Mouse (Mus musculus): ENCODE measurements at regions not wholly inside any gene's neighbourhood (a gene's known extent, or its start where the extent isn't known, plus 50 kb on each side); places are given as distances from the start of the nearest gene placed in this dataset.

DNA sequence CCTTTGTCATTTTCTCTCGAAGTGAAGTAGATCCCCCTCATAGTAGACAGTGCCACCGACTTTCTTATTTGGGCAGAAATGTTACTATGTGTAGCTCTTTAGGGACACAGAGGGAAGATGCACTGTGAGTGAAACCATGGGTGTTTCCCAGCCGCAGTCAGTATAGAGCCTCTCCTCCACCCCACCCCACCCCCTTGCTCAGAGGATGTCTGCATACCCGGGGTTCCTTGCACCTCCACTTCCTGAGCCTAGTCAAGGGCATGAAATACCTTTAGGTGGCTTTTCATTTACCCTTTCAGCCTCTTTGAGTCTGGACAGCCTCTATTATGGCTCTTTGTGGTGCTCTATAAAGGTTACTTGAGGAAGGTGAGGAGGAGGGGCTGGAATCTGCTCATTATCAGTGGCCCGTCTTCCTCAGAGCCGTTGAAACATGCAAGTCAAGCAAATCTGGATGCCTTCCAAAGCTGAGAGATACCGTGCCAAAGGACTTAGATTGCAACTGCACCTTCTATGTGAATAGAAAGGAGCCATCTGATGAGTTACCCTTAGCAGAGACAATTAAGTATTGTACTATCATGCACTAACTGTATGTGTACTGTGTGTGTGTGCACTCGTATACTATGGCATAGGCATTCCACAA is 251.4 kb upstream of the Prdm1 start:
- 42% methylated on average over 8 of the region's 8 CpGs for WGBS (ENCODE audit: insufficient replicate concordance)
- H3K4me2 ChIP-seq (ENCODE audit: low read depth, low read length): no peak overlapping the region
- no peaks in the 10 kb centered on the region for H3K27me3 ChIP-seq (ENCODE audit: insufficient read depth, low read length)
- H3K36me3 ChIP-seq (replicated peaks; ENCODE audit: insufficient read depth, low read length): no peaks in the 10 kb centered on the region
- H3K9me3 ChIP-seq (ENCODE audit: low read length): no peaks in the 10 kb centered on the region
- no peak overlapping the region for H3K27ac ChIP-seq (ENCODE audit: low read depth)
- TF ChIP-seq EP300 (IDR thresholded peaks at IDR 0.05; ENCODE audit: low read depth) (peak; percentile 31; the same call in 1 of the 2 replicates), CTCF (IDR thresholded peaks at IDR 0.05; ENCODE audit: low read depth) (no peak)
- H3K9ac ChIP-seq (replicated peaks): no peak overlapping the region
- no peaks in the 10 kb centered on the region for H3K4me1 ChIP-seq (ENCODE audit: insufficient read depth)
- DNase-seq: no peak
- H3K4me3 ChIP-seq (ENCODE audit: low read depth, low read length): no peak overlapping the region
- ATAC-seq: no peak

DNA sequence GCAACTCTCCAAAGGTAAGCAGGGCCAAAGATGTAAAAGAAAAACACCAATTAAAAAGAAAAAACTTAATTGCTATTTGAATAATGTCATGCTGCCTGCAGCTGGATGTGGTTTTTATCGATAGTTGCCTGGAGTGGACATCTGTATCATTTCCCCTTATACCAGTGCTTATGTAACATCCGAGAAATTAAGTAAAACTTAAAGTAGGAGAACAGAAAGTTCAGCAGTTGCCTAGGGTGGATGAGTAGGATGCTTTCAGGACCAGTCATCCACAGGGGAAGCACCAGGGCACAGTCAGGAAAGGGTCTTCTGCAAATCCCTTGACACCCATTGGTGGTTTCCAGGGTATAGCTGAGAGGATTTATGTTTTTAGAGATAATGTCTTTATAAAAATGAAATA is 248.9 kb upstream of the Prdm1 start:
- TF ChIP-seq EP300 (IDR thresholded peaks at IDR 0.05; ENCODE audit: low read depth) (no peak), CTCF (IDR thresholded peaks at IDR 0.05; ENCODE audit: low read depth) (no peak)

DNA sequence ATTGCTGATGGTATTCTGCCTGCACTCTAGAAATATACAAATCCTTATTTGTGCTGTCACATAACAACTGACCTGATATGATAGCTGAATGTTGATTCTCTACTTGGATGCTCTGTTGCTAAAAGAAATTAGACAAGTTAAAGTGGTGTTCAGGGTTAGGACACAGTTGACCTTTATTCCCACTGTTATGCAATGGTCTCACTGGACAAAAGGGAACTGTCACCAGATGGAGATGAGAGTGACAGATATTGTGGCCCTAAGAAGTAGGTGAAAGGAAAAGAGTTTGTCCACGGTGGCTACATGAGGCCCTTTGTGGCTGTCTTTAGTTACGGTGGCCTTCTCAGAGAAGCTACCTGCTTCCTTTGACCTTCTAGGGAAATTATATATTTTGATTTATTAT is 247.9 kb upstream of the Prdm1 start:
- no peaks in the 10 kb centered on the region for H3K9me3 ChIP-seq (ENCODE audit: low read length)
- no peak for DNase-seq
- H3K4me1 ChIP-seq (ENCODE audit: insufficient read depth): no peaks in the 10 kb centered on the region
- 38% methylated on average over 2 of the region's 2 CpGs for WGBS (ENCODE audit: insufficient replicate concordance)
- H3K4me3 ChIP-seq (ENCODE audit: low read depth, low read length): no peak overlapping the region
- no peaks in the 10 kb centered on the region for H3K36me3 ChIP-seq (replicated peaks; ENCODE audit: insufficient read depth, low read length)
- no peak overlapping the region for H3K9ac ChIP-seq (replicated peaks)
- H3K27ac ChIP-seq (ENCODE audit: low read depth): 0 out of 2 replicates have a peak overlapping the region, but pooled peaks have one; percentile 8
- no peaks in the 10 kb centered on the region for H3K27me3 ChIP-seq (ENCODE audit: insufficient read depth, low read length)
- peak; percentile 77 for ATAC-seq
- H3K4me2 ChIP-seq (ENCODE audit: low read depth, low read length): no peak overlapping the region
- peak; percentile 57; the same call in 1 of the 2 replicates for TF ChIP-seq EP300 (IDR thresholded peaks at IDR 0.05; ENCODE audit: low read depth)
- no peak for TF ChIP-seq CTCF (IDR thresholded peaks at IDR 0.05; ENCODE audit: low read depth)

More for the DNA sequence above, 248.9 kb upstream of the Prdm1 start:
- H3K36me3 ChIP-seq (replicated peaks; ENCODE audit: insufficient read depth, low read length): no peaks in the 10 kb centered on the region
- H3K4me3 ChIP-seq (ENCODE audit: low read depth, low read length): no peak overlapping the region
- DNase-seq (no peak), ATAC-seq (no peak)
- no peak overlapping the region for H3K27ac ChIP-seq (ENCODE audit: low read depth)
- no peak overlapping the region for H3K4me2 ChIP-seq (ENCODE audit: low read depth, low read length)
- H3K4me1 ChIP-seq (ENCODE audit: insufficient read depth): no peaks in the 10 kb centered on the region
- WGBS (ENCODE audit: insufficient replicate concordance): 74% methylated on average over 2 of the region's 2 CpGs
- no peaks in the 10 kb centered on the region for H3K27me3 ChIP-seq (ENCODE audit: insufficient read depth, low read length)
- no peak overlapping the region for H3K9ac ChIP-seq (replicated peaks)
- no peaks in the 10 kb centered on the region for H3K9me3 ChIP-seq (ENCODE audit: low read length)

DNA sequence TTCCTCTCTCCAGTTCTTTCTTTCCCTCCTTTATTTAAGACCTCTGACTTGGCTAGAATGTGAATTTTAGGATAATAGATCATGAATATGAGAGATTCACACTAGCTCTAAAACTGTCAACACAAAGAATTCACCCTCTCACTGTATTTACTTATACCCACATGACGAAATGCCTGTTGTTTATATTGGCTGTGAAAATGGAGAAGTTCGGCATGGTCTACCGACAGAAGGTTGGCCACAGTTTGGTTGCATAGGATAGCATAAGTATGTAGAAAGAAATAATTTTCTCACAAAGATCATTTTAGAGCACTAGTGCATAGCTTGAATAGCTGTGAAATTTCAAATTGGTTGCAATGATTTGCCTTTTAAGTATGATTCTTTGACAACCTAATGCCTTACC is 237.2 kb upstream of the Prdm1 start:
- Histone ChIP-seq H3K9me3 (ENCODE audit: low read length) (no peaks in the 10 kb centered on the region), H3K27ac (ENCODE audit: low read depth) (peak overlapping the region; percentile 53), H3K9ac (replicated peaks) (no peak overlapping the region), H3K4me2 (ENCODE audit: low read depth, low read length) (no peak overlapping the region), H3K4me1 (ENCODE audit: insufficient read depth) (peaks cover 6% of the 10 kb centered on the region; the same call in 1 of the 2 replicates), H3K36me3 (replicated peaks; ENCODE audit: insufficient read depth, low read length) (no peaks in the 10 kb centered on the region), H3K4me3 (ENCODE audit: low read depth, low read length) (no peak overlapping the region), H3K27me3 (ENCODE audit: insufficient read depth, low read length) (no peaks in the 10 kb centered on the region)
- WGBS (ENCODE audit: insufficient replicate concordance): 42% methylated on average over 3 of the region's 3 CpGs
- DNase-seq (no peak), ATAC-seq (peak; percentile 81)
- TF ChIP-seq CTCF (IDR thresholded peaks at IDR 0.05; ENCODE audit: low read depth): no peak
- TF ChIP-seq EP300 (IDR thresholded peaks at IDR 0.05; ENCODE audit: low read depth): no peak

DNA sequence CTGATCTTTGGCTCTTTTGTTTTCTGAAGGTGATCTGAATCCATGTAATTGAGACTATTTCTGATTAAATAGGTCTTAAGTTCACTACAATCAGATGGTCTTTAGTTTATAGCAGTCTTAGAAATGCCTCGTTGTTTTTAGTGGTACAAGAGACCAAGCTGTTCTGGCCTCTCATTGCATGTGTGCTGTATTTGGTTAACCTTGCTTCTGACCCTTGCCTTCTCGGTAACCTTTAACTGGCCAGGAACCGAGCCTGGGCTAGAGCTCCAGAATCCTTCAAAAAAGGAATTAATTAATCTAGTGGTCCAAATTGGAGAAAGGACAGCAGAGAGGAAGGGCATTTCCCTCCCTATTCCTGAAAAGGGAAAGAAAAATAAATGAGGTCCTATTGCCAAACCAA is 234.8 kb upstream of the Prdm1 start:
- Histone ChIP-seq H3K9ac (replicated peaks) (no peak overlapping the region), H3K36me3 (replicated peaks; ENCODE audit: insufficient read depth, low read length) (no peaks in the 10 kb centered on the region), H3K9me3 (ENCODE audit: low read length) (no peaks in the 10 kb centered on the region), H3K27me3 (ENCODE audit: insufficient read depth, low read length) (no peaks in the 10 kb centered on the region), H3K27ac (ENCODE audit: low read depth) (no peak overlapping the region), H3K4me2 (ENCODE audit: low read depth, low read length) (no peak overlapping the region), H3K4me3 (ENCODE audit: low read depth, low read length) (no peak overlapping the region), H3K4me1 (ENCODE audit: insufficient read depth) (peaks cover 6% of the 10 kb centered on the region; the same call in 1 of the 2 replicates)
- no peak for DNase-seq
- 48% methylated on average over 3 of the region's 3 CpGs for WGBS (ENCODE audit: insufficient replicate concordance)
- peak; percentile 51; the same call in 1 of the 2 replicates for ATAC-seq
- TF ChIP-seq CTCF (IDR thresholded peaks at IDR 0.05; ENCODE audit: low read depth) (no peak), EP300 (IDR thresholded peaks at IDR 0.05; ENCODE audit: low read depth) (no peak)

DNA sequence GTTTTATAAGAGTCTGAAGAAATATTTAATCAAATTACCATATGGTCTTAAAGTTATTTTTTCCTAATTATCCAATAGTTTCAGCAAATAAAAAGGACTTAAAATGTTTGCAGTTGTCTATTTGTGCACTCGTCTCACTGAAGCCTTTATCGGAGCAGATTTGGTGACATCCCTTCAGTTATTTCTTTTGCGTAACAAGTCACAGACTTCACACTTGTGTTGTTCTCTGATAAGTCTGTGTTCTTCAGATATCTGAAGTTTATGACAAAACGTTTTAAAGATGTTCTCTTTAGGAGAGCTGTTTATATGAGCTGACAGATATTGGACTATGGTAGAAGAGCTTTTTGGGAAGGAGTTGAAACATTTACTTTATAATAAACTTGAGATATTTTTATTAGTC is 233.8 kb upstream of the Prdm1 start:
- Histone ChIP-seq H3K4me1 (ENCODE audit: insufficient read depth) (peaks cover 6% of the 10 kb centered on the region; the same call in 1 of the 2 replicates), H3K27me3 (ENCODE audit: insufficient read depth, low read length) (no peaks in the 10 kb centered on the region), H3K36me3 (replicated peaks; ENCODE audit: insufficient read depth, low read length) (no peaks in the 10 kb centered on the region), H3K9ac (replicated peaks) (no peak overlapping the region), H3K4me3 (ENCODE audit: low read depth, low read length) (no peak overlapping the region), H3K4me2 (ENCODE audit: low read depth, low read length) (no peak overlapping the region), H3K27ac (ENCODE audit: low read depth) (no peak overlapping the region), H3K9me3 (ENCODE audit: low read length) (no peaks in the 10 kb centered on the region)
- WGBS (ENCODE audit: insufficient replicate concordance): 42% methylated on average over 4 of the region's 4 CpGs
- TF ChIP-seq EP300 (IDR thresholded peaks at IDR 0.05; ENCODE audit: low read depth): peak; percentile 95
- TF ChIP-seq CTCF (IDR thresholded peaks at IDR 0.05; ENCODE audit: low read depth): no peak
- DNase-seq (no peak), ATAC-seq (peak; percentile 49)

Measured in liver, postnatal 0 days (tissue).